Mouse (Mus musculus) cerebellum, adult 9-10 months (tissue): Measurements from ENCODE around the gene Ndufs5.

Experiments used
- DNase-seq: peaks from one replicate; pipeline ENCODE4 v3.0.0; 2022

Ndufs5 gene

GRCm38 (mm10) chr4:123717574-123718433 is at the start of gene Ndufs5:
Gene Ndufs5 (minus strand): TSS chr4:123718202.
- DNase-seq: peak; percentile 96

GRCm38 (mm10) chr4:123765071-123765470 is 47.1 kb upstream of the Ndufs5 start:
- DNase-seq: no peak

GRCm38 (mm10) chr4:123758306-123758705 is 40.3 kb upstream of the Ndufs5 start:
- no peak for DNase-seq

- peak; percentile 70 for DNase-seq
Observed at GRCm38 (mm10) chr4:123750707-123751312, 32.8 kb upstream of the Ndufs5 start.

- DNase-seq: peak; percentile 98
Observed at GRCm38 (mm10) chr4:123750152-123750651, 32.2 kb upstream of the Ndufs5 start, which contains the start of gene Akirin1. Gene Akirin1 (minus strand): TSS chr4:123750345.

GRCm38 (mm10) chr4:123749484-123750130 is 31.6 kb upstream of the Ndufs5 start:
- peak; percentile 52 for DNase-seq

GRCm38 (mm10) chr4:123748726-123749415 is 30.9 kb upstream of the Ndufs5 start:
- DNase-seq: peak; percentile 27

GRCm38 (mm10) chr4:123745221-123745775 is 27.3 kb upstream of the Ndufs5 start:
- DNase-seq: no peak

GRCm38 (mm10) chr4:123742891-123743290 is 24.9 kb upstream of the Ndufs5 start:
- DNase-seq: no peak

- DNase-seq: no peak
Observed at GRCm38 (mm10) chr4:123738708-123739107, 20.7 kb upstream of the Ndufs5 start.

GRCm38 (mm10) chr4:123733532-123733931 is 15.5 kb upstream of the Ndufs5 start:
- no peak for DNase-seq

GRCm38 (mm10) chr4:123732921-123733320 is 14.9 kb upstream of the Ndufs5 start:
- no peak for DNase-seq

GRCm38 (mm10) chr4:123732163-123732910 is 14.3 kb upstream of the Ndufs5 start:
- peak; percentile 83 for DNase-seq

GRCm38 (mm10) chr4:123721761-123722160 is 3.8 kb upstream of the Ndufs5 start:
- no peak for DNase-seq

GRCm38 (mm10) chr4:123718434-123718780 is 405 bp upstream of the Ndufs5 start:
- no peak for DNase-seq

- DNase-seq: no peak
Observed at GRCm38 (mm10) chr4:123712431-123712830, 5.6 kb downstream of the Ndufs5 start.

GRCm38 (mm10) chr4:123707340-123707739 is 10.7 kb downstream of the Ndufs5 start:
- no peak for DNase-seq

GRCm38 (mm10) chr4:123705340-123705739 is 12.7 kb downstream of the Ndufs5 start:
- DNase-seq: no peak

- no peak for DNase-seq
Observed at GRCm38 (mm10) chr4:123693384-123693783, 24.6 kb downstream of the Ndufs5 start.

- DNase-seq: no peak
Observed at GRCm38 (mm10) chr4:123692071-123692470, 25.9 kb downstream of the Ndufs5 start.

- peak; percentile 16 for DNase-seq
Observed at GRCm38 (mm10) chr4:123690311-123690710, 27.7 kb downstream of the Ndufs5 start.
